Mouse (Mus musculus) ES-Bruce4 (cell line): ENCODE measurements at regions not wholly inside any gene's neighbourhood (a gene's known extent, or its start where the extent isn't known, plus 50 kb on each side); places are given as distances from the start of the nearest gene placed in this dataset.

Source experiments
- H3K27ac ChIP-seq: 2 replicates; pipeline ENCODE4 v1.5.1; 2012; ENCODE audit warnings: low read length, inconsistent platforms; ENCODE audit not compliant: insufficient read depth
- H3K27me3 ChIP-seq: 2 replicates; pipeline ENCODE4 v1.6.1; 2012; ENCODE audit warnings: mild to moderate bottlenecking, low read length, inconsistent platforms; ENCODE audit not compliant: control insufficient read depth, poor library complexity, insufficient read depth, severe bottlenecking
- H3K36me3 ChIP-seq: 2 replicates; pipeline ENCODE4 v1.6.1; 2012; ENCODE audit warnings: inconsistent platforms, mild to moderate bottlenecking, low read length, moderate library complexity; ENCODE audit not compliant: control insufficient read depth, poor library complexity, insufficient read depth, severe bottlenecking
- H3K4me1 ChIP-seq: one replicate; pipeline ENCODE4 v1.8.1; 2011; ENCODE audit warnings: low read length; ENCODE audit not compliant: control insufficient read depth, insufficient read depth
- H3K4me3 ChIP-seq: 2 replicates; pipeline ENCODE4 v1.5.1; 2011; ENCODE audit warnings: low read depth, mild to moderate bottlenecking, low read length
- H3K9ac ChIP-seq: 2 replicates; pipeline ENCODE4 v1.6.1; 2012; ENCODE audit warnings: low read depth, mild to moderate bottlenecking, inconsistent platforms; ENCODE audit not compliant: poor library complexity, severe bottlenecking
- H3K9me3 ChIP-seq: replicated peaks from 2 replicates; pipeline ENCODE4 v1.6.1; 2012; ENCODE audit warnings: mild to moderate bottlenecking, low read length, inconsistent platforms; ENCODE audit not compliant: control insufficient read depth, poor library complexity, insufficient read depth, severe bottlenecking
- CTCF ChIP-seq: IDR thresholded peaks from one replicate; pipeline ENCODE4 v1.8.1; 2011; ENCODE audit warnings: low read depth, low read length
- EP300 ChIP-seq: IDR thresholded peaks from 2 replicates; pipeline ENCODE4 v1.6.1; 2011; ENCODE audit warnings: low read depth, low read length; ENCODE audit not compliant: insufficient read depth
- POLR2A ChIP-seq: IDR thresholded peaks from one replicate; pipeline ENCODE4 v1.8.1; 2011; ENCODE audit warnings: low read length; ENCODE audit not compliant: insufficient read depth

- Histone ChIP-seq H3K4me3 (no peak overlapping the region), H3K27me3 (no peaks in the 10 kb centered on the region), H3K9ac (no peak overlapping the region), H3K9me3 (no peaks in the 10 kb centered on the region), H3K4me1 (no peaks in the 10 kb centered on the region), H3K27ac (no peak overlapping the region), H3K36me3 (no peaks in the 10 kb centered on the region)
- TF ChIP-seq CTCF (no peak), EP300 (no peak), POLR2A (no peak)
Observed at GRCm38 (mm10) chr11:31481057-31481340, 111.1 kb upstream of the Stc2 start.

GRCm38 (mm10) chr11:31480225-31481056, 110.6 kb upstream of the Stc2 start:
- H3K9me3 ChIP-seq, result no peaks in the 10 kb centered on the region
- TF ChIP-seq EP300, result no peak
- no peak for TF ChIP-seq POLR2A
- no peak for TF ChIP-seq CTCF
- no peaks in the 10 kb centered on the region for H3K27me3 ChIP-seq
- no peak overlapping the region for H3K4me3 ChIP-seq
- H3K36me3 ChIP-seq, result no peaks in the 10 kb centered on the region
- no peaks in the 10 kb centered on the region for H3K4me1 ChIP-seq
- no peak overlapping the region for H3K27ac ChIP-seq
- no peak overlapping the region for H3K9ac ChIP-seq

- Histone ChIP-seq H3K4me1 (no peaks in the 10 kb centered on the region), H3K9me3 (no peaks in the 10 kb centered on the region), H3K4me3 (no peak overlapping the region), H3K27me3 (no peaks in the 10 kb centered on the region), H3K36me3 (no peaks in the 10 kb centered on the region), H3K9ac (no peak overlapping the region), H3K27ac (no peak overlapping the region)
- TF ChIP-seq EP300, result no peak
- no peak for TF ChIP-seq CTCF
- TF ChIP-seq POLR2A, result no peak
Observed at GRCm38 (mm10) chr11:31477763-31478162, 107.9 kb upstream of the Stc2 start.

GRCm38 (mm10) chr11:31477104-31477503, 107.2 kb upstream of the Stc2 start:
- Histone ChIP-seq H3K9ac (no peak overlapping the region), H3K9me3 (no peaks in the 10 kb centered on the region), H3K4me1 (no peaks in the 10 kb centered on the region), H3K27ac (no peak overlapping the region), H3K36me3 (no peaks in the 10 kb centered on the region), H3K4me3 (no peak overlapping the region), H3K27me3 (no peaks in the 10 kb centered on the region)
- no peak for TF ChIP-seq EP300
- TF ChIP-seq POLR2A, result no peak
- TF ChIP-seq CTCF, result no peak

DNA sequence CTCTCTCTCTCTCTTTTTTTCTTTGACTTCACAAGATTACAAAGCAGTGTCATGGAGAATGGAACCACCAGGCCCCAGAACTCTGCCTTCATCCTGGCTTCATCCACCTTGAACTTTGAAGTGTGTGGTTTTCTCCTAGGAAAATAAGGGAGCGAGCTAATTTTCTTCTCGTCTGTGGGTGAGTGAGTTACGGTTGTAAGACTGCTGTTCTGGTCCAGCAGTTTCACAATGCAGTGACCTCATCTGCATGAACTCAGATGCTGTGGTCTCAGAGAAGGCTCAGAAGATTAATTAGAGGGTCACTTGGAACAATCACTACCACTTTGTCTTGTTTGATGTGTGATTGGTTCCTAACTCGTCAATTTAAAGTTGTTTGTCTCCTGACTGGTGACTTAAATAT, 103.1 kb upstream of the Stc2 start:
- Histone ChIP-seq H3K27me3 (no peaks in the 10 kb centered on the region), H3K9me3 (no peaks in the 10 kb centered on the region), H3K4me3 (no peak overlapping the region), H3K27ac (no peak overlapping the region), H3K9ac (no peak overlapping the region), H3K4me1 (no peaks in the 10 kb centered on the region), H3K36me3 (no peaks in the 10 kb centered on the region)
- TF ChIP-seq POLR2A (no peak), EP300 (no peak), CTCF (no peak)

- H3K4me3 ChIP-seq, result no peak overlapping the region
- no peak overlapping the region for H3K9ac ChIP-seq
- H3K36me3 ChIP-seq, result no peaks in the 10 kb centered on the region
- no peak for TF ChIP-seq CTCF
- TF ChIP-seq POLR2A, result no peak
- TF ChIP-seq EP300, result no peak
- no peaks in the 10 kb centered on the region for H3K4me1 ChIP-seq
- no peaks in the 10 kb centered on the region for H3K27me3 ChIP-seq
- H3K27ac ChIP-seq, result no peak overlapping the region
- H3K9me3 ChIP-seq, result no peaks in the 10 kb centered on the region
Observed at GRCm38 (mm10) chr11:31470681-31471414, 101.0 kb upstream of the Stc2 start.
